Mouse (Mus musculus): ENCODE data around the gene Zfp94. TPM values are rescaled to one million over a fixed set of nuclear protein-coding genes. Genes with fewer than 3 reads are reported as not detected.

Gene Zfp94
- polyA plus RNA-seq, 1 experiment, result 2.1 TPM

GRCm38 (mm10) chr7:24333304-24333986, 17.0 kb upstream of the Zfp94 start, which contains the start of gene Tescl:
Gene Tescl, minus strand, starts transcription at chr7:24333936.
- TF ChIP-seq MYOD1 (IDR thresholded peaks at IDR 0.05; ENCODE audit: control insufficient read depth in 1 of 3, insufficient read length in 2 of 3, low read depth in 2 of 3), result no peak
- no peak for TF ChIP-seq SRF (IDR thresholded peaks at IDR 0.05; ENCODE audit: control insufficient read depth, insufficient read length, low read depth)
- no peak for TF ChIP-seq MYOG (IDR thresholded peaks at IDR 0.05; ENCODE audit: control insufficient read depth in 1 of 3, insufficient read depth in 1 of 3, insufficient read length in 2 of 3, low read depth in 2 of 3)
- no peak for TF ChIP-seq POLR2AphosphoS2 (IDR thresholded peaks at IDR 0.05; ENCODE audit: insufficient read length, low read depth)
- no peak for TF ChIP-seq TCF12 (IDR thresholded peaks at IDR 0.05; ENCODE audit: insufficient read depth, poor library complexity, severe bottlenecking)
- no peak for TF ChIP-seq USF1 (IDR thresholded peaks at IDR 0.05; ENCODE audit: low read depth)
- no peak for TF ChIP-seq CEBPB (IDR thresholded peaks at IDR 0.05; ENCODE audit: insufficient read depth, poor library complexity, severe bottlenecking)
- no peak for TF ChIP-seq TCF3 (IDR thresholded peaks at IDR 0.05; ENCODE audit: insufficient read length, low read depth)
- no peak for TF ChIP-seq POLR2A (IDR thresholded peaks at IDR 0.05; ENCODE audit: insufficient read length, low read depth)
- no peak for TF ChIP-seq REST (IDR thresholded peaks at IDR 0.05; ENCODE audit: insufficient read depth, insufficient read length)
- TF ChIP-seq MAX (IDR thresholded peaks at IDR 0.05; ENCODE audit: low read depth), result no peak
- TF ChIP-seq E2F4 (IDR thresholded peaks at IDR 0.05; ENCODE audit: insufficient read depth), result no peak
- Histone ChIP-seq H3K36me3 (ENCODE audit: control insufficient read depth, insufficient read depth) (no peaks in the 10 kb centered on the region), H3K4me2 (ENCODE audit: low read depth) (no peak within 1 kb of the TSS), H3ac (ENCODE audit: control insufficient read depth, insufficient read length) (no peak within 1 kb of the TSS), H3K79me2 (ENCODE audit: control insufficient read depth, insufficient read depth) (no peaks in the 10 kb centered on the region), H3K27me3 (ENCODE audit: control insufficient read depth, insufficient read depth, insufficient read length) (peaks cover 15% of the 10 kb centered on the region), H3K4me3 (no peak within 1 kb of the TSS)

- H3ac ChIP-seq (ENCODE audit: control insufficient read depth, insufficient read length), result no peak overlapping the region
- H3K36me3 ChIP-seq (ENCODE audit: control insufficient read depth, insufficient read depth), result no peaks in the 10 kb centered on the region
- peaks cover 8% of the 10 kb centered on the region for H3K27me3 ChIP-seq (ENCODE audit: control insufficient read depth, insufficient read depth, insufficient read length)
- no peak overlapping the region for H3K4me2 ChIP-seq (ENCODE audit: low read depth)
- TF ChIP-seq SRF (IDR thresholded peaks at IDR 0.05; ENCODE audit: control insufficient read depth, insufficient read length, low read depth) (no peak), POLR2AphosphoS2 (IDR thresholded peaks at IDR 0.05; ENCODE audit: insufficient read length, low read depth) (no peak), E2F4 (IDR thresholded peaks at IDR 0.05; ENCODE audit: insufficient read depth) (no peak), TCF3 (IDR thresholded peaks at IDR 0.05; ENCODE audit: insufficient read length, low read depth) (no peak), MAX (IDR thresholded peaks at IDR 0.05; ENCODE audit: low read depth) (no peak), CEBPB (IDR thresholded peaks at IDR 0.05; ENCODE audit: insufficient read depth, poor library complexity, severe bottlenecking) (no peak), TCF12 (IDR thresholded peaks at IDR 0.05; ENCODE audit: insufficient read depth, poor library complexity, severe bottlenecking) (no peak), MYOG (IDR thresholded peaks at IDR 0.05; ENCODE audit: control insufficient read depth in 1 of 3, insufficient read depth in 1 of 3, insufficient read length in 2 of 3, low read depth in 2 of 3) (no peak), POLR2A (IDR thresholded peaks at IDR 0.05; ENCODE audit: insufficient read length, low read depth) (no peak), MYOD1 (IDR thresholded peaks at IDR 0.05; ENCODE audit: control insufficient read depth in 1 of 3, insufficient read length in 2 of 3, low read depth in 2 of 3) (no peak), REST (IDR thresholded peaks at IDR 0.05; ENCODE audit: insufficient read depth, insufficient read length) (no peak), USF1 (IDR thresholded peaks at IDR 0.05; ENCODE audit: low read depth) (no peak)
- H3K4me3 ChIP-seq, result no peak overlapping the region
- H3K79me2 ChIP-seq (ENCODE audit: control insufficient read depth, insufficient read depth), result no peaks in the 10 kb centered on the region
These were observed 11.0 kb upstream of the Zfp94 start for GRCm38 (mm10) chr7:24327281-24327975.

GRCm38 (mm10) chr7:24326273-24327135, 10.0 kb upstream of the Zfp94 start:
- Histone ChIP-seq H3ac (ENCODE audit: control insufficient read depth, insufficient read length) (no peak overlapping the region), H3K79me2 (ENCODE audit: control insufficient read depth, insufficient read depth) (no peaks in the 10 kb centered on the region), H3K36me3 (ENCODE audit: control insufficient read depth, insufficient read depth) (no peaks in the 10 kb centered on the region), H3K4me3 (no peak overlapping the region), H3K4me2 (ENCODE audit: low read depth) (no peak overlapping the region), H3K27me3 (ENCODE audit: control insufficient read depth, insufficient read depth, insufficient read length) (peaks cover 8% of the 10 kb centered on the region)
- TF ChIP-seq POLR2AphosphoS2 (IDR thresholded peaks at IDR 0.05; ENCODE audit: insufficient read length, low read depth), result no peak
- no peak for TF ChIP-seq CEBPB (IDR thresholded peaks at IDR 0.05; ENCODE audit: insufficient read depth, poor library complexity, severe bottlenecking)
- TF ChIP-seq USF1 (IDR thresholded peaks at IDR 0.05; ENCODE audit: low read depth), result no peak
- TF ChIP-seq POLR2A (IDR thresholded peaks at IDR 0.05; ENCODE audit: insufficient read length, low read depth), result no peak
- no peak for TF ChIP-seq SRF (IDR thresholded peaks at IDR 0.05; ENCODE audit: control insufficient read depth, insufficient read length, low read depth)

GRCm38 (mm10) chr7:24325675-24326128, 9.2 kb upstream of the Zfp94 start:
- Histone ChIP-seq H3K79me2 (ENCODE audit: control insufficient read depth, insufficient read depth) (no peaks in the 10 kb centered on the region), H3K36me3 (ENCODE audit: control insufficient read depth, insufficient read depth) (no peaks in the 10 kb centered on the region), H3K4me3 (no peak overlapping the region), H3ac (ENCODE audit: control insufficient read depth, insufficient read length) (no peak overlapping the region), H3K27me3 (ENCODE audit: control insufficient read depth, insufficient read depth, insufficient read length) (peaks cover 5% of the 10 kb centered on the region), H3K4me2 (ENCODE audit: low read depth) (no peak overlapping the region)
- TF ChIP-seq POLR2AphosphoS2 (IDR thresholded peaks at IDR 0.05; ENCODE audit: insufficient read length, low read depth) (no peak), TCF3 (IDR thresholded peaks at IDR 0.05; ENCODE audit: insufficient read length, low read depth) (no peak), USF1 (IDR thresholded peaks at IDR 0.05; ENCODE audit: low read depth) (no peak), SRF (IDR thresholded peaks at IDR 0.05; ENCODE audit: control insufficient read depth, insufficient read length, low read depth) (no peak), POLR2A (IDR thresholded peaks at IDR 0.05; ENCODE audit: insufficient read length, low read depth) (no peak), E2F4 (IDR thresholded peaks at IDR 0.05; ENCODE audit: insufficient read depth) (no peak), TCF12 (IDR thresholded peaks at IDR 0.05; ENCODE audit: insufficient read depth, poor library complexity, severe bottlenecking) (no peak), REST (IDR thresholded peaks at IDR 0.05; ENCODE audit: insufficient read depth, insufficient read length) (no peak), CEBPB (IDR thresholded peaks at IDR 0.05; ENCODE audit: insufficient read depth, poor library complexity, severe bottlenecking) (no peak), MYOG (IDR thresholded peaks at IDR 0.05; ENCODE audit: control insufficient read depth in 1 of 3, insufficient read depth in 1 of 3, insufficient read length in 2 of 3, low read depth in 2 of 3) (no peak), MAX (IDR thresholded peaks at IDR 0.05; ENCODE audit: low read depth) (no peak), MYOD1 (IDR thresholded peaks at IDR 0.05; ENCODE audit: control insufficient read depth in 1 of 3, insufficient read length in 2 of 3, low read depth in 2 of 3) (no peak)
